Mouse (Mus musculus) heart, adult 2 months (tissue): ENCODE data around the gene Sds.

Experiments
- CTCF ChIP-seq: fragments of 200-600 bp; IDR thresholded peaks from 2 replicates; pipeline ENCODE4 v1.8.1; 2022; ENCODE audit warnings: antibody characterized with exemption, mild to moderate bottlenecking, moderate library complexity
- POLR2A ChIP-seq: fragments of 200-500 bp; IDR thresholded peaks from 2 replicates; pipeline ENCODE4 v1.6.1; 2011; ENCODE audit warnings: mild to moderate bottlenecking, low read depth, low read length, control low read depth; ENCODE audit not compliant: insufficient read depth

DNA sequence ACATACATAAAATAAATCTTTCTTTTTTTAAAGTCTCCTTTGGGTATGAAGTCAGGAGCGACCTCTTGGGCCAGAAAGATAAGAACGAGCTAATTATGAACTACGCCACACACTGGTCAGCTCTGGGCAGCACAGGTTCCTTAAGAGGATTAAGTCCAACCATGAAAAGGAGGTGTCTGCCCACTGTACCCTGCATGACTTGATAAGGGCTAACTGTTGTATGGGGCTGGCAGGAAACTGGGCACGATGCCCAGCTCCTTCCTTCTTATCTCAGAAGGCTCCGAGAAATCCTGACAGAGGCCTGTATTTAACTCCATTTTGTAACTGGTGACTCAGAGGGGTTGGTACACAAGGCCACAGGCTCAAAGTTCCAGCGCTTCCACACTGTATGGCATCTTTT lies 10.5 kb upstream of the Sds start:
- TF ChIP-seq POLR2A (no peak), CTCF (peak; percentile 50)
